Mouse (Mus musculus): Measurements from ENCODE around the gene Hrh1. TPM values are rescaled to one million over a fixed set of nuclear protein-coding genes. Genes with fewer than 3 reads are reported as not detected.

Gene Hrh1
- polyA plus RNA-seq, 1 experiment: not detected

GRCm38 (mm10) chr6:114457299-114457698, 59.6 kb downstream of the Hrh1 start:
- no peak overlapping the region for H3K27ac ChIP-seq (ENCODE audit: control insufficient read depth, insufficient read depth, low read depth, low read length, poor library complexity)
- H3K4me3 ChIP-seq (replicated peaks; ENCODE audit: control insufficient read depth, low read depth, low read length): no peak overlapping the region
- H3K4me1 ChIP-seq (ENCODE audit: control insufficient read depth, insufficient read depth, low read length): no peaks in the 10 kb centered on the region
- TF ChIP-seq CTCF (IDR thresholded peaks at IDR 0.05; ENCODE audit: control insufficient read depth, insufficient read depth, low read length): no peak
- no peak for TF ChIP-seq POLR2A (IDR thresholded peaks at IDR 0.05; ENCODE audit: borderline replicate concordance, control insufficient read depth, low read depth, low read length)
- 31% methylated on average over 3 of the region's 3 CpGs for WGBS

DNA sequence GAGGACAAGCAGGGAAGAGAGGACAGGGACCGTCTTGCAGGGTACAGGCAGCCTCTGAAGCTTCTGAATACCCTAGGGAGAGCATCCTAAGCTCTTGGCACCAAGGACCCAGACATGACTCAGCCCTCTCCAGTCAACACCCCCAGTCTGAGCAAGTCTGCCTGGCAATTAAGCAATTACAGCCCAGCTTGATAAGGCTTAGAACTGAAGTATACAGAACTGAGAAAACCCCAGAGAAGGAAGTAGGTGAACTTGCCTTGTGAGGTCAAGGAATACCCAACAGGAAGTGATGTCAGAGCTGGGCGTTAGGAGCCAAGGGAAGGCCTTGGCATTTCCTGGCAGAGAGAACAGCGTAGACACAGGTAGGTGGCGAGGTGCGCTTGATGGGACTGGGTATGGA, 60.5 kb downstream of the Hrh1 start:
- no peak for TF ChIP-seq POLR2A (IDR thresholded peaks at IDR 0.05; ENCODE audit: borderline replicate concordance, control insufficient read depth, low read depth, low read length)
- TF ChIP-seq CTCF (IDR thresholded peaks at IDR 0.05; ENCODE audit: control insufficient read depth, insufficient read depth, low read length): no peak
- Histone ChIP-seq H3K4me1 (ENCODE audit: control insufficient read depth, insufficient read depth, low read length) (no peaks in the 10 kb centered on the region), H3K27ac (ENCODE audit: control insufficient read depth, insufficient read depth, low read depth, low read length, poor library complexity) (no peak overlapping the region), H3K4me3 (replicated peaks; ENCODE audit: control insufficient read depth, low read depth, low read length) (no peak overlapping the region)
- WGBS: 42% methylated on average over 5 of the region's 5 CpGs

DNA sequence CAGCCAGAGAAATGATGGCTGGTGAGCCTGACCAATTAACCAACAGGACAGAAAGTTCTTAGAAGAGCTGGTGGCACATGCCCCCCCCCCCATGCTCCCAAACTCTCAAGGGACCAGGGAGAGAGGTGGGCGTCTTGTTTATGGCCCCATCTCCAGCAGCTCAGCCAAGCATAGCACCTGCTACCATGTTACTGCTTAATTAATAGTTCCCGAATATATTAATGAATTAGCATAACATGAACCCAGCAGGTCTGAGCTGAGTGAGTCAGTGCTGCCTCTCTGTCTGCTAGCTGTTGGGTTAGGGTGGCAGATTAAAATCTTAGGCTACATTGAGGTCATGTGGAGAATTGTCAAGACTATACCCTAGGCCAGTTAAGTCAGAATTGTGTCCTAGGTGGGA, 62.2 kb downstream of the Hrh1 start:
- WGBS: 75% methylated on average over 2 of the region's 2 CpGs
- no peak overlapping the region for H3K27ac ChIP-seq (ENCODE audit: control insufficient read depth, insufficient read depth, low read depth, low read length, poor library complexity)
- H3K4me1 ChIP-seq (ENCODE audit: control insufficient read depth, insufficient read depth, low read length): no peaks in the 10 kb centered on the region
- no peak for TF ChIP-seq CTCF (IDR thresholded peaks at IDR 0.05; ENCODE audit: control insufficient read depth, insufficient read depth, low read length)
- no peak for TF ChIP-seq POLR2A (IDR thresholded peaks at IDR 0.05; ENCODE audit: borderline replicate concordance, control insufficient read depth, low read depth, low read length)
- no peak overlapping the region for H3K4me3 ChIP-seq (replicated peaks; ENCODE audit: control insufficient read depth, low read depth, low read length)

DNA sequence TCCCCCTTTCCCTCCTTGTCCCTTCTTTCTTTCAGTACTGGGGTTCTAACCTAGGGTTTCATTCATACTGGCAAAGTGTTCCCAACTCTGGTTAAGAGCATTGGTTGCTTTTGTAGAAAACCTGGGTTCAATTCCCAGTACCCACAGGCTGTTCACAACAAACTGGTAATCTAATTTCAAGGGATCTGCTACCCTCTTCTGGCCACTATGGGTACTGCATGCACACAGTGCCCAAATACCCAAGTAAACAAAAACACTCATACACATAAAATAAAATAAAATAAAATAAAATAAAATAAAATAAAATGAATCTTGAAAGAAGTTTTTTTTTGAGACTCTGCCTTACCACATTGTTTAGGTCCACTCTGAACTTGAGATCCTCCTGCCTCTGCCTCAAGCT, 63.8 kb downstream of the Hrh1 start:
- no peak overlapping the region for H3K27ac ChIP-seq (ENCODE audit: control insufficient read depth, insufficient read depth, low read depth, low read length, poor library complexity)
- H3K4me1 ChIP-seq (ENCODE audit: control insufficient read depth, insufficient read depth, low read length): no peaks in the 10 kb centered on the region
- TF ChIP-seq CTCF (IDR thresholded peaks at IDR 0.05; ENCODE audit: control insufficient read depth, insufficient read depth, low read length) (no peak), POLR2A (IDR thresholded peaks at IDR 0.05; ENCODE audit: borderline replicate concordance, control insufficient read depth, low read depth, low read length) (no peak)
- H3K4me3 ChIP-seq (replicated peaks; ENCODE audit: control insufficient read depth, low read depth, low read length): no peak overlapping the region

DNA sequence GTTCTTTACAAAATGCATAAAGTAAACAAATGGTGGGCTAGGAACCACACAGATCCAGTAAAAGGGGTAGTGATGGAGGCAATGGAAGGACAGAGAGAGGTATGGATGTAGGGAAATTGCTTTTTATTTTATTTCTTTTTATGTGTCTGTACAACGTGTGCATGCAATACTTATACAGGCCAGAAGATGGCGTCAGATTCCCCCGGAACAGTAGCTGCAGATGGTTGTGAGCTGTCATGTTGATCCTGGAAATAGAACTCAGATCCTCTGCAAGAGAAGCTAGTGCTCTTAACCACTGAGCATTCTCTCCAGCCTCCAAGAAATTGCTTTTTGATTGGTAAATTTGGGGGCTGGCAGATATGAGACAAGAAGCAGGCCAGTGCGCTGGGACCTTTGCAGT, 65.0 kb downstream of the Hrh1 start:
- Histone ChIP-seq H3K4me3 (replicated peaks; ENCODE audit: control insufficient read depth, low read depth, low read length) (no peak overlapping the region), H3K4me1 (ENCODE audit: control insufficient read depth, insufficient read depth, low read length) (no peaks in the 10 kb centered on the region), H3K27ac (ENCODE audit: control insufficient read depth, insufficient read depth, low read depth, low read length, poor library complexity) (no peak overlapping the region)
- 23% methylated on average over 4 of the region's 4 CpGs for WGBS
- TF ChIP-seq CTCF (IDR thresholded peaks at IDR 0.05; ENCODE audit: control insufficient read depth, insufficient read depth, low read length): 0 out of 2 replicates have a peak, but pooled peaks have one; percentile 2
- TF ChIP-seq POLR2A (IDR thresholded peaks at IDR 0.05; ENCODE audit: borderline replicate concordance, control insufficient read depth, low read depth, low read length): no peak

DNA sequence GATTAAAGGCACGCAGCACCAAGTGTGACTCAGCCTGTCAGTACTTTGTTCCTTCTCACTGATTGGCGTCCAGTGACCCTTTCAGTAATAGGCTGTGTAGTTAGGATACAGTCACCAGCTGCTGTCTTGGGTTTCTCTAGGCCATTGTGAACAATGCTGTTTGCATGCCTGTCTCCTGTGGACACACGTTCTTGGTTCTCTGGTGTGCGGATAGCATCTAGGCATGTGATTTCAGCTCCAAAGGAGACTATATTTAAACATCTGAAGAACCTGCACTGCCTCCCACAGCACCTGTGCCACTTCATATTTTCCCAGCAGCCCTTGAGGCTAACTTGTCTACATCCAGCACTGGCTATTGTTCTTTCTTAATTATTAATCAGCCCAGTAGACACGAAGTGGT, 75.8 kb downstream of the Hrh1 start:
- WGBS: 66% methylated on average over 5 of the region's 5 CpGs
- Histone ChIP-seq H3K4me3 (replicated peaks; ENCODE audit: control insufficient read depth, low read depth, low read length) (no peak overlapping the region), H3K27ac (ENCODE audit: control insufficient read depth, insufficient read depth, low read depth, low read length, poor library complexity) (no peak overlapping the region), H3K4me1 (ENCODE audit: control insufficient read depth, insufficient read depth, low read length) (no peaks in the 10 kb centered on the region)
- TF ChIP-seq CTCF (IDR thresholded peaks at IDR 0.05; ENCODE audit: control insufficient read depth, insufficient read depth, low read length) (no peak), POLR2A (IDR thresholded peaks at IDR 0.05; ENCODE audit: borderline replicate concordance, control insufficient read depth, low read depth, low read length) (no peak)

- H3K27ac ChIP-seq (ENCODE audit: control insufficient read depth, insufficient read depth, low read depth, low read length, poor library complexity): no peak overlapping the region
- no peak for TF ChIP-seq POLR2A (IDR thresholded peaks at IDR 0.05; ENCODE audit: borderline replicate concordance, control insufficient read depth, low read depth, low read length)
- no peak for TF ChIP-seq CTCF (IDR thresholded peaks at IDR 0.05; ENCODE audit: control insufficient read depth, insufficient read depth, low read length)
- no peak overlapping the region for H3K4me3 ChIP-seq (replicated peaks; ENCODE audit: control insufficient read depth, low read depth, low read length)
- 75% methylated on average over 3 of the region's 3 CpGs for WGBS
- no peaks in the 10 kb centered on the region for H3K4me1 ChIP-seq (ENCODE audit: control insufficient read depth, insufficient read depth, low read length)
These were observed 76.3 kb downstream of the Hrh1 start for GRCm38 (mm10) chr6:114474059-114474458.

GRCm38 (mm10) chr6:114474911-114475310, 77.2 kb downstream of the Hrh1 start:
- TF ChIP-seq CTCF (IDR thresholded peaks at IDR 0.05; ENCODE audit: control insufficient read depth, insufficient read depth, low read length) (no peak), POLR2A (IDR thresholded peaks at IDR 0.05; ENCODE audit: borderline replicate concordance, control insufficient read depth, low read depth, low read length) (no peak)
- 74% methylated on average over 4 of the region's 4 CpGs for WGBS
- no peak overlapping the region for H3K27ac ChIP-seq (ENCODE audit: control insufficient read depth, insufficient read depth, low read depth, low read length, poor library complexity)
- H3K4me3 ChIP-seq (replicated peaks; ENCODE audit: control insufficient read depth, low read depth, low read length): no peak overlapping the region
- H3K4me1 ChIP-seq (ENCODE audit: control insufficient read depth, insufficient read depth, low read length): no peaks in the 10 kb centered on the region

DNA sequence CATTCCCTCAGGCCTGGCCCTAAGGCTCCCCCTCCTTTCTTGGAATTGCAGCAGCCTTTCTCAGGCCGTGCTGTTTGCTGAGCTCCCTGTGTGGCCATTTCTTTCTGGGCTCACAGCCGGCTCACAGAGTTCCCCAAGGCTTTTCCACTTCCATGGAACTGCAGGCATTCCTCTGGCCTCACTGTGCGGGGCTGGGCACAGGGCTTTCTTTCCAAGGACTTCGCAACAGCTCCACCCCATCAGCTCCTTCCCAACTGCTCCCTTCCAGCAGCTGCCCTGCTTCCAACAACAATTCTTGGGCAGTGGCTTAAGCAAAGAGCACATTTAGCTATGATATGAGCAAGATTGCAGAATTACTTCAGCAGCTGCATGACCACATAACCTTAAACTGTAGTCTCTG, 81.0 kb downstream of the Hrh1 start:
- Histone ChIP-seq H3K4me3 (replicated peaks; ENCODE audit: control insufficient read depth, low read depth, low read length) (no peak overlapping the region), H3K27ac (ENCODE audit: control insufficient read depth, insufficient read depth, low read depth, low read length, poor library complexity) (no peak overlapping the region), H3K4me1 (ENCODE audit: control insufficient read depth, insufficient read depth, low read length) (no peaks in the 10 kb centered on the region)
- WGBS: 62% methylated on average over 4 of the region's 4 CpGs
- TF ChIP-seq POLR2A (IDR thresholded peaks at IDR 0.05; ENCODE audit: borderline replicate concordance, control insufficient read depth, low read depth, low read length) (no peak), CTCF (IDR thresholded peaks at IDR 0.05; ENCODE audit: control insufficient read depth, insufficient read depth, low read length) (no peak)

All from bone marrow, adult 2 months (tissue).